Mouse (Mus musculus): ENCODE results near the gene Trim17.

The Trim17 gene

GRCm38 (mm10) chr11:58970831-58971530 lies 16.5 kb downstream of the Trim17 start:
- DNase-seq = no peak

- no peak for DNase-seq
These were observed 17.3 kb downstream of the Trim17 start for GRCm38 (mm10) chr11:58971796-58972195.

- DNase-seq = no peak
These were observed 19.9 kb downstream of the Trim17 start for GRCm38 (mm10) chr11:58974414-58974813.

- peak in 1 of 2 experiments; percentile 52 for DNase-seq
These were observed 22.7 kb downstream of the Trim17 start for GRCm38 (mm10) chr11:58977150-58977549.

GRCm38 (mm10) chr11:58977607-58978026 lies 23.1 kb downstream of the Trim17 start:
- no peak for DNase-seq

- DNase-seq = peak; percentile 75 to 76
These were observed 23.7 kb downstream of the Trim17 start, which contains the start of gene Trim11 for GRCm38 (mm10) chr11:58978027-58978705. TSS of gene Trim11 (plus strand) at chr11:58978093.

- DNase-seq = no peak
These were observed 24.2 kb downstream of the Trim17 start for GRCm38 (mm10) chr11:58978706-58979030.

- no peak for DNase-seq
These were observed 24.7 kb downstream of the Trim17 start for GRCm38 (mm10) chr11:58979183-58979582.

- no peak for DNase-seq
These were observed 25.2 kb downstream of the Trim17 start for GRCm38 (mm10) chr11:58979661-58980060.

- peak in 1 of 2 experiments; percentile 50 for DNase-seq
These were observed 26.0 kb downstream of the Trim17 start for GRCm38 (mm10) chr11:58980381-58980990.

- DNase-seq = peak in 1 of 2 experiments; percentile 38
These were observed 27.3 kb downstream of the Trim17 start for GRCm38 (mm10) chr11:58981541-58982447.

GRCm38 (mm10) chr11:58982471-58983097 lies 28.1 kb downstream of the Trim17 start:
- no peak for DNase-seq

GRCm38 (mm10) chr11:58983691-58984341 lies 29.3 kb downstream of the Trim17 start:
- no peak for DNase-seq

GRCm38 (mm10) chr11:58984657-58985056 lies 30.2 kb downstream of the Trim17 start:
- no peak for DNase-seq

- no peak for DNase-seq
These were observed 30.9 kb downstream of the Trim17 start for GRCm38 (mm10) chr11:58985299-58985917.

GRCm38 (mm10) chr11:58989166-58989565 lies 34.7 kb downstream of the Trim17 start:
- DNase-seq = no peak

- DNase-seq = no peak
These were observed 35.7 kb downstream of the Trim17 start for GRCm38 (mm10) chr11:58990141-58990540.

GRCm38 (mm10) chr11:58990794-58991193 lies 36.3 kb downstream of the Trim17 start:
- DNase-seq = peak in 1 of 2 experiments; percentile 39

- DNase-seq = no peak
These were observed 37.4 kb downstream of the Trim17 start for GRCm38 (mm10) chr11:58991911-58992310.

- DNase-seq = no peak
These were observed 38.7 kb downstream of the Trim17 start for GRCm38 (mm10) chr11:58993091-58993670.

GRCm38 (mm10) chr11:58994337-58994826 lies 39.9 kb downstream of the Trim17 start:
- peak; percentile 57 to 69 for DNase-seq

All from cerebellum, postnatal 25 days (tissue).